Mouse (Mus musculus) forebrain, embryonic 11.5 days (tissue): ENCODE results near the gene Upk1a. TPM values are rescaled to one million over a fixed set of nuclear protein-coding genes. Genes with fewer than 3 reads are reported as not detected.

ENCODE experiments used
- ATAC-seq: fragments of 200-750 bp; cut with Nextera tagmentation; replicated peaks from 2 replicates; pipeline ENCODE4 v1.8.0; 2017; ENCODE audit warnings: moderate TSS enrichment; ENCODE audit not compliant: low FRiP score
- DNase-seq: peaks from one replicate; pipeline ENCODE4 v3.0.0-alpha.2; 2017; ENCODE audit warnings: low spot score
- H3K27ac ChIP-seq: fragments of 300-500 bp; sonication (generic); 2 replicates; pipeline ENCODE4 v1.5.1; 2014; ENCODE audit warnings: low read depth, low read length
- H3K27me3 ChIP-seq: fragments of 300-500 bp; sonication (generic); 2 replicates; pipeline ENCODE4 v1.6.1; 2014; ENCODE audit warnings: mild to moderate bottlenecking, low read length, mixed read lengths; ENCODE audit not compliant: control insufficient read depth, insufficient read depth
- H3K36me3 ChIP-seq: fragments of 300-500 bp; sonication (generic); 2 replicates; pipeline ENCODE4 v1.6.1; 2014; ENCODE audit warnings: mild to moderate bottlenecking, low read length, moderate library complexity, mixed read lengths; ENCODE audit not compliant: control insufficient read depth, insufficient read depth
- H3K4me1 ChIP-seq: fragments of 300-500 bp; sonication (generic); replicated peaks from 2 replicates; pipeline ENCODE4 v1.6.1; 2014; ENCODE audit warnings: low read length, mixed read lengths; ENCODE audit not compliant: control insufficient read depth, insufficient read depth
- H3K4me2 ChIP-seq: fragments of 300-500 bp; sonication (generic); 2 replicates; pipeline ENCODE4 v1.6.1; 2014; ENCODE audit warnings: low read depth, mild to moderate bottlenecking, low read length, moderate library complexity, mixed read lengths; ENCODE audit not compliant: severe bottlenecking
- H3K4me3 ChIP-seq: fragments of 300-500 bp; sonication (generic); 2 replicates; pipeline ENCODE4 v1.5.1; 2014; ENCODE audit warnings: low read depth, low read length
- H3K9ac ChIP-seq: fragments of 300-500 bp; sonication (generic); 2 replicates; pipeline ENCODE4 v1.6.1; 2014; ENCODE audit warnings: low read length
- H3K9me3 ChIP-seq: fragments of 300-500 bp; sonication (generic); 2 replicates; pipeline ENCODE4 v1.6.1; 2016; ENCODE audit warnings: low read length, mixed read lengths; ENCODE audit not compliant: control insufficient read depth
- WGBS: fragments of 180-500 bp; shearing (Covaris S2); extraction: QIAGEN DNeasy Blood & Tissue Kit; methylation state at CpG from one replicate; pipeline ENCODE4 v1.1.7; 2014; 5-methylcytosine and 5-hydroxymethylcytosine counted together
- polyA plus RNA-seq: library from polyadenylated mRNA; unstranded; fragments of >200 nt; fragmentation: Nextera tagmentation; extraction: Ambion mirVana; gene quantifications from 2 replicates; pipeline ENCODE4 v1.2.1, GENCODE M21; 2014

The Upk1a gene
- polyA plus RNA-seq, 1 experiment from 2014 or later: 0.73 TPM

- 89% methylated on average over 5 of the region's 5 CpGs for WGBS
- Histone ChIP-seq H3K9me3 (no peaks in the 10 kb centered on the region), H3K4me3 (no peak overlapping the region), H3K4me1 (peaks cover 3% of the 10 kb centered on the region; the same call in 1 of the 2 replicates), H3K9ac (no peak overlapping the region), H3K36me3 (no peaks in the 10 kb centered on the region), H3K4me2 (no peak overlapping the region), H3K27ac (no peak overlapping the region), H3K27me3 (peaks cover 2% of the 10 kb centered on the region; the same call in 1 of the 2 replicates)
- DNase-seq (no peak), ATAC-seq (no peak)
Measured at GRCm38 (mm10) chr7:30626647-30627046, 14.0 kb upstream of the Upk1a start.

GRCm38 (mm10) chr7:30625530-30626384, 13.1 kb upstream of the Upk1a start, which contains the start of gene Cox6b1:
Gene Cox6b1 (minus strand): TSS chr7:30626151.
- WGBS: 2% methylated on average over 44 of the region's 44 CpGs
- Histone ChIP-seq H3K27me3 (no peaks in the 10 kb centered on the region), H3K9me3 (no peaks in the 10 kb centered on the region), H3K27ac (no peak within 1 kb of the TSS), H3K4me3 (peak within 1 kb of the TSS; percentile 80), H3K9ac (peak within 1 kb of the TSS; percentile 73), H3K4me1 (peaks cover 3% of the 10 kb centered on the region; the same call in 1 of the 2 replicates), H3K4me2 (peak within 1 kb of the TSS; percentile 88), H3K36me3 (no peaks in the 10 kb centered on the region)
- DNase-seq: peak; percentile 94
- ATAC-seq: peak; percentile 91

GRCm38 (mm10) chr7:30619202-30619601, 6.6 kb upstream of the Upk1a start:
- H3K4me3 ChIP-seq: no peak overlapping the region
- WGBS: 92% methylated on average over 3 of the region's 3 CpGs
- H3K27ac ChIP-seq: no peak overlapping the region
- ATAC-seq (no peak), DNase-seq (no peak)
- H3K9ac ChIP-seq: no peak overlapping the region
- no peak overlapping the region for H3K4me2 ChIP-seq
- H3K4me1 ChIP-seq: no peaks in the 10 kb centered on the region
- H3K27me3 ChIP-seq: no peaks in the 10 kb centered on the region
- H3K9me3 ChIP-seq: no peaks in the 10 kb centered on the region
- H3K36me3 ChIP-seq: peaks cover 3% of the 10 kb centered on the region; the same call in 1 of the 2 replicates

GRCm38 (mm10) chr7:30618658-30619057, 6.0 kb upstream of the Upk1a start:
- Histone ChIP-seq H3K4me1 (no peaks in the 10 kb centered on the region), H3K36me3 (peaks cover 3% of the 10 kb centered on the region; the same call in 1 of the 2 replicates), H3K27ac (no peak overlapping the region), H3K4me2 (no peak overlapping the region), H3K9me3 (no peaks in the 10 kb centered on the region), H3K27me3 (no peaks in the 10 kb centered on the region), H3K4me3 (no peak overlapping the region), H3K9ac (no peak overlapping the region)
- ATAC-seq: no peak
- WGBS: 94% methylated on average over 9 of the region's 9 CpGs
- no peak for DNase-seq

- ATAC-seq (no peak), DNase-seq (no peak)
- H3K36me3 ChIP-seq: peaks cover 3% of the 10 kb centered on the region; the same call in 1 of the 2 replicates
- H3K4me1 ChIP-seq: no peaks in the 10 kb centered on the region
- no peaks in the 10 kb centered on the region for H3K9me3 ChIP-seq
- no peak overlapping the region for H3K9ac ChIP-seq
- H3K4me2 ChIP-seq: no peak overlapping the region
- H3K27me3 ChIP-seq: no peaks in the 10 kb centered on the region
- no peak overlapping the region for H3K4me3 ChIP-seq
- WGBS: 55% methylated on average over 5 of the region's 5 CpGs
- H3K27ac ChIP-seq: no peak overlapping the region
Measured at GRCm38 (mm10) chr7:30615049-30615760, 2.6 kb upstream of the Upk1a start.

GRCm38 (mm10) chr7:30614454-30614853, 1.8 kb upstream of the Upk1a start:
- H3K9me3 ChIP-seq: no peaks in the 10 kb centered on the region
- H3K4me1 ChIP-seq: no peaks in the 10 kb centered on the region
- DNase-seq: no peak
- H3K9ac ChIP-seq: no peak overlapping the region
- H3K4me2 ChIP-seq: no peak overlapping the region
- peaks cover 3% of the 10 kb centered on the region; the same call in 1 of the 2 replicates for H3K36me3 ChIP-seq
- H3K27me3 ChIP-seq: no peaks in the 10 kb centered on the region
- H3K27ac ChIP-seq: no peak overlapping the region
- WGBS: 88% methylated on average over 2 of the region's 2 CpGs
- no peak overlapping the region for H3K4me3 ChIP-seq
- no peak for ATAC-seq

GRCm38 (mm10) chr7:30613529-30614112, 974 bp upstream of the Upk1a start:
- ATAC-seq (peak; percentile 64; the same call in 1 of the 2 replicates), DNase-seq (peak; percentile 79)
- 22% methylated on average over 14 of the region's 14 CpGs for WGBS
- H3K27me3 ChIP-seq: no peaks in the 10 kb centered on the region
- H3K4me1 ChIP-seq: no peaks in the 10 kb centered on the region
- no peak overlapping the region for H3K9ac ChIP-seq
- H3K36me3 ChIP-seq: peaks cover 3% of the 10 kb centered on the region; the same call in 1 of the 2 replicates
- H3K9me3 ChIP-seq: no peaks in the 10 kb centered on the region
- no peak overlapping the region for H3K4me3 ChIP-seq
- H3K4me2 ChIP-seq: no peak overlapping the region
- no peak overlapping the region for H3K27ac ChIP-seq

- Histone ChIP-seq H3K27ac (no peak overlapping the region), H3K9me3 (no peaks in the 10 kb centered on the region), H3K4me2 (no peak overlapping the region), H3K27me3 (no peaks in the 10 kb centered on the region), H3K4me1 (no peaks in the 10 kb centered on the region), H3K36me3 (no peaks in the 10 kb centered on the region), H3K9ac (no peak overlapping the region), H3K4me3 (no peak overlapping the region)
- ATAC-seq (no peak), DNase-seq (no peak)
- 67% methylated on average over 7 of the region's 7 CpGs for WGBS
Measured at GRCm38 (mm10) chr7:30610043-30610442, 2.6 kb downstream of the Upk1a start.
